Mouse (Mus musculus): ENCODE measurements around the gene Dyrk4.

DNA sequence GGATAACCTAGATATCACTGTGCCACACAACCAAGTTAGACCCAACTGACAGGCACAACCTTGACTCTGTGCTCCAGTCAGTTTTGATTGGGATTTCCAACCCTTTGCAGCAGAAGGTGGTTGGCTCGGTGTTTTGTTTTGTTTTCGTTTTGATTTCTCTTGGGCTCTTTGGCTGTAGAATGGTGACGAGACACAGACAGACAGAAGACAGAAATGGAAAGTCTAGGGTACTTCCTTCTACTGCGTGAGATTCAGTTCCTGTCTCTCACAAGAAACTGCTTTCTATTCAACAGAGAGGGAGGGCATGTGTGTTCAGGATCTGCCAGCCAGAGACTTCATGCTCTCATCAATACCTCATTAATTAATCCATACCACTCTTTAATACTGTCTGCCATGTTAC, 10.9 kb downstream of the Dyrk4 start:
- TF ChIP-seq CTCF (IDR thresholded peaks at IDR 0.05; ENCODE audit: low read depth, low read length) (no peak), EP300 (IDR thresholded peaks at IDR 0.05; ENCODE audit: insufficient read depth, low read depth, low read length) (no peak)
